Mouse (Mus musculus) liver, embryonic 13.5 days (tissue): ENCODE data around the gene 1810037I17Rik. TPM values are rescaled to one million over a fixed set of nuclear protein-coding genes. Genes with fewer than 3 reads are reported as not detected.

Experiments used
- ATAC-seq: fragments of 200-750 bp; cut with Nextera tagmentation; 2 replicates; pipeline ENCODE4 v1.8.0; 2017; ENCODE audit warnings: low read depth, mild to moderate bottlenecking, moderate number of reproducible peaks, moderate library complexity
- DNase-seq: peaks from one replicate; pipeline ENCODE4 v3.0.0; 2022
- H3K27ac ChIP-seq: fragments of 300-500 bp; sonication (generic); 2 replicates; pipeline ENCODE4 v1.5.1; 2015; ENCODE audit warnings: moderate library complexity, mild to moderate bottlenecking, inconsistent platforms
- H3K27me3 ChIP-seq: fragments of 300-500 bp; sonication (generic); 2 replicates; pipeline ENCODE4 v1.6.1; 2015; ENCODE audit warnings: mild to moderate bottlenecking, inconsistent platforms
- H3K36me3 ChIP-seq: fragments of 300-500 bp; sonication (generic); 2 replicates; pipeline ENCODE4 v1.6.1; 2015; ENCODE audit warnings: mild to moderate bottlenecking, inconsistent platforms
- H3K4me1 ChIP-seq: fragments of 300-500 bp; sonication (generic); replicated peaks from 2 replicates; pipeline ENCODE4 v1.6.1; 2015; ENCODE audit warnings: inconsistent platforms
- H3K4me2 ChIP-seq: fragments of 300-500 bp; sonication (generic); 2 replicates; pipeline ENCODE4 v1.6.1; 2015; ENCODE audit warnings: inconsistent platforms, mild to moderate bottlenecking, moderate library complexity
- H3K4me3 ChIP-seq: fragments of 300-500 bp; sonication (generic); replicated peaks from 2 replicates; pipeline ENCODE4 v1.5.1; 2015; ENCODE audit warnings: mild to moderate bottlenecking, inconsistent platforms
- H3K9ac ChIP-seq: fragments of 300-500 bp; sonication (generic); 2 replicates; pipeline ENCODE4 v1.6.1; 2015; ENCODE audit warnings: mild to moderate bottlenecking, inconsistent platforms
- H3K9me3 ChIP-seq: fragments of 300-500 bp; sonication (generic); replicated peaks from 2 replicates; pipeline ENCODE4 v1.6.1; 2016; ENCODE audit warnings: inconsistent platforms
- WGBS: fragments of 180-500 bp; shearing (Covaris S2); methylation state at CpG from one replicate; pipeline ENCODE4 v1.1.7; 2015; ENCODE audit not compliant: insufficient replicate concordance; 5-methylcytosine and 5-hydroxymethylcytosine counted together
- polyA plus RNA-seq: library from polyadenylated mRNA; unstranded; fragments of >200 nt; fragmentation: Nextera tagmentation; extraction: Ambion mirVana; gene quantifications from 2 replicates; pipeline ENCODE4 v1.2.1, GENCODE M21; 2015

The 1810037I17Rik gene
- polyA plus RNA-seq: 124 and 134 TPM in 2 replicates

DNA sequence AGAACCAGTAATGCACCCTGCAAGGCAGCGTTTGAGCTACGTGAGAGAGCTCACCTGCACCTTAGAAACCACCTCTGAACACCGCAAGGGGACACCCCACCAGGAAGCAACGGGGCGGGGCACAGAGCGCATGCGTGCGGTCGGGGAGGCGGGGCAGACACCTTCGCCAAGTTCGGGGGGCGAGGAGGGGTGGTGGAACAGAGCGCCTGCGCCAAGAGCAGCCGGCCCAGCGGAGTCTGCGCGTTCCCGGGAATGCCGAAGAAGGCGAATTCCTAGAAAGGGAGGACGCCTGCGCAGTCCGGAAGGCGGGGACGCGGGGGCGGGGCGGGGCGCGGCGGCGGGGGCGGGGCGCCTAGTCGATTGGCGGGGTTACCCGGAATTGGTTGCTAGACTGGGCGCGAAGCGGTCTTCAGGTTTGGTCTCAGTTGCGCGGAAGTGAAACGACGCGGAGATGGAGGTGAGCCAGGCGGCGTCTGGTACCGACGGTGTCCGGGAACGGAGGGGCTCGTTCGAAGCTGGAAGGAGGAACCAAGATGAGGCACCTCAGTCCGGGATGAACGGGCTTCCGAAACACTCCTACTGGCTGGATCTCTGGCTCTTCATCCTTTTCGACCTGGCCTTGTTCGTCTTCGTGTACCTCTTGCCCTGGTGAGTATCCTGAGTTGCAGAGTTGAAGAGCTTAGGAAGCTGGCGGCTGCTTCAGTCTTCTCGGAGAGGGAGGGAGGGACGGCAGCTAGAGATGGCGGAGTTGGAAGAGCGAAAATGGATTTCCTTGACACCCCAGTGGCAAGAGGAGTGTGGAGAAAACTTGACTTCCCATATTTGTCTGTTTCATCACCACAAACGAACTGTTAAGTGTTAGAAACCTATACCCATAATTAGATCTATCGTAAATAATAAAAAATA is at the start of gene 1810037I17Rik:
TSS of gene 1810037I17Rik (plus strand) at position 195 of the 906 bp plus-strand sequence.
- H3K4me1 ChIP-seq: peaks cover 46% of the 10 kb centered on the region
- H3K27ac ChIP-seq: peak within 1 kb of the TSS; percentile 91
- H3K9ac ChIP-seq: peak within 1 kb of the TSS; percentile 81

DNA sequence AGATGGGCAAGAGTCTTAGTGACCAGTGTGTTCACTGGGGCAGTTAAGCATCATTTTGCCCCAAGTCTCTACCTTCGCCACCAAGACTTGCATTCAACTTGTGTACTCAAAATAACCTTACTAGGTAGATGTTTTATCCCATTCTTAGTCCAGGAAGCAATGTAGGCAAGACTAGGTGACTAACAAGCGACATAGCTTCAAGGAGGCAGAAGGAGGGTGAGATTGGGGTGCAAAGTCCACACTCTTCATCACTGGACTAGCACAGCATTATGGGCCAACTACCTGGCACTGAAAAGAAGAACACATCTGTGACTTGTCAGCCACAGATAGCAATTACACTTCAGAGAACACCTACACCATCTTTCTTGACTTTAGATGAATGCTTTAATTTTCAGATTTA is 47.1 kb upstream of the 1810037I17Rik start:
- H3K27ac ChIP-seq: no peak overlapping the region
- no peaks in the 10 kb centered on the region for H3K36me3 ChIP-seq
- ATAC-seq: no peak
- no peaks in the 10 kb centered on the region for H3K4me1 ChIP-seq
- no peak for DNase-seq
- WGBS: 68% methylated on average over 2 of the region's 2 CpGs
- H3K9me3 ChIP-seq: no peaks in the 10 kb centered on the region
- no peak overlapping the region for H3K9ac ChIP-seq
- H3K27me3 ChIP-seq: no peaks in the 10 kb centered on the region
- no peak overlapping the region for H3K4me3 ChIP-seq
- H3K4me2 ChIP-seq: no peak overlapping the region

More for the DNA sequence above, at the start of gene 1810037I17Rik:
- peak within 1 kb of the TSS; percentile 79 for H3K4me2 ChIP-seq
- H3K36me3 ChIP-seq: peaks cover 14% of the 10 kb centered on the region
- ATAC-seq (peak; percentile 93), DNase-seq (peak; percentile 93)
- H3K4me3 ChIP-seq: peak within 1 kb of the TSS; percentile 74
- H3K9me3 ChIP-seq: no peaks in the 10 kb centered on the region
- H3K27me3 ChIP-seq: no peaks in the 10 kb centered on the region
- WGBS: 1% methylated on average over 67 of the region's 68 CpGs

DNA sequence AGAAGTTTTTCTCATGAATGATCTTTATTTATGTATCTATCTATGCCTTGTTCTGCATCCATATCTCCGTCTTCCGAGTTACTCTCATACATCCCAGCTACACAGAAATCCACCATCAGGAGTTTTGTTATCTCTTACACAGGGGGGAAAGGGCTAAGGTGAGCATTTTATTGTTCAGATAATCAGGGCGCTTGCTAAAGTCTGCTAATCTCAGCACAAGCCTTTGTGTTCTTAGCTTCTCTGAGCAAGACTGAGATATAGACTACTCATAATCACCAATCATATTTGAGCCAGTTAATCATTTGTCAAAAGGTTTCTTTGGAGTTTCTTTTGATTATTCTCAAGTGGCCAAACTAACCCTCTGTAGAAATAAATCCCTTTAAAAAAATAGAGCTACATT is 46.5 kb upstream of the 1810037I17Rik start:
- Histone ChIP-seq H3K27me3 (no peaks in the 10 kb centered on the region), H3K4me3 (no peak overlapping the region), H3K9ac (no peak overlapping the region), H3K4me1 (no peaks in the 10 kb centered on the region), H3K27ac (no peak overlapping the region), H3K9me3 (no peaks in the 10 kb centered on the region), H3K36me3 (no peaks in the 10 kb centered on the region), H3K4me2 (no peak overlapping the region)
- DNase-seq (no peak), ATAC-seq (no peak)
- WGBS: 68% methylated on average over 3 of the region's 3 CpGs

- Histone ChIP-seq H3K9ac (no peak overlapping the region), H3K27ac (no peak overlapping the region), H3K4me2 (no peak overlapping the region), H3K36me3 (no peaks in the 10 kb centered on the region), H3K9me3 (no peaks in the 10 kb centered on the region), H3K4me3 (no peak overlapping the region), H3K27me3 (no peaks in the 10 kb centered on the region), H3K4me1 (no peaks in the 10 kb centered on the region)
- ATAC-seq: no peak
- WGBS: 77% methylated on average over 8 of the region's 8 CpGs
- no peak for DNase-seq
Measured at GRCm38 (mm10) chr3:122878705-122879315, 45.2 kb upstream of the 1810037I17Rik start.

- H3K4me3 ChIP-seq: no peak overlapping the region
- DNase-seq (no peak), ATAC-seq (no peak)
- no peak overlapping the region for H3K27ac ChIP-seq
- H3K4me1 ChIP-seq: no peaks in the 10 kb centered on the region
- H3K9ac ChIP-seq: no peak overlapping the region
- WGBS: 50% methylated on average over 4 of the region's 4 CpGs
- no peak overlapping the region for H3K4me2 ChIP-seq
- H3K9me3 ChIP-seq: no peaks in the 10 kb centered on the region
- no peaks in the 10 kb centered on the region for H3K36me3 ChIP-seq
- H3K27me3 ChIP-seq: no peaks in the 10 kb centered on the region
Measured at GRCm38 (mm10) chr3:122887505-122888301, 36.3 kb upstream of the 1810037I17Rik start.

GRCm38 (mm10) chr3:122888371-122888819 is 35.6 kb upstream of the 1810037I17Rik start:
- Histone ChIP-seq H3K36me3 (no peaks in the 10 kb centered on the region), H3K27me3 (no peaks in the 10 kb centered on the region), H3K4me2 (no peak overlapping the region), H3K4me1 (no peaks in the 10 kb centered on the region), H3K27ac (no peak overlapping the region), H3K4me3 (no peak overlapping the region), H3K9ac (no peak overlapping the region), H3K9me3 (no peaks in the 10 kb centered on the region)
- 61% methylated on average over 5 of the region's 5 CpGs for WGBS
- DNase-seq (no peak), ATAC-seq (no peak)

GRCm38 (mm10) chr3:122894772-122895171 is 29.2 kb upstream of the 1810037I17Rik start, which contains the start of gene Fabp2:
Gene Fabp2 (plus strand): TSS chr3:122895072.
- H3K4me3 ChIP-seq: no peak within 1 kb of the TSS
- no peaks in the 10 kb centered on the region for H3K27me3 ChIP-seq
- no peaks in the 10 kb centered on the region for H3K4me1 ChIP-seq
- no peaks in the 10 kb centered on the region for H3K9me3 ChIP-seq
- ATAC-seq (no peak), DNase-seq (no peak)
- no peak within 1 kb of the TSS for H3K4me2 ChIP-seq
- H3K27ac ChIP-seq: no peak within 1 kb of the TSS
- no peak within 1 kb of the TSS for H3K9ac ChIP-seq
- WGBS: 77% methylated on average over 3 of the region's 3 CpGs
- no peaks in the 10 kb centered on the region for H3K36me3 ChIP-seq

DNA sequence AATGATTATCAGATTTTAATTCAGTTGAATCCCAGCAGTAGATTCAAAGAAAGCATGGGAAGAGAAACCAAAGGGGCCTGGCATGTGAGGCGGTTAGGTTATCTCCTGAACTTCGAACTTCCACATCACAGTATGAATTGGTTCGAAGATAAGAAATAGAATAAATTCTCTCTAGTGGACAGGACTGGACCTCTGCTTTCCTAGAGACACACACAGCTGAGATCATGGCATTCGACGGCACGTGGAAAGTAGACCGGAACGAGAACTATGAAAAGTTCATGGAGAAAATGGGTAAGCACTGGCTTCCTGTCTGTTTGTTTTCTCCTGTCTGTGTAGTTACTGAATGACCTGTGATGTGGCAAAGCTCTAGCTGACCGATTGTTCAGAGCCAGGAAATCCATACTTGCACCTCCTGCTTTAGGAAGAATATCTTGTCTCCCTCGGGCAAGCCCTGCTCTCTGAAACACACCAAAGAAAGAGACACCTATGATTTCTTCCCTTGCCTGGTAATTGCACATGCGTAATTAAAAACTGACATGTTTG is 28.7 kb upstream of the 1810037I17Rik start:
- H3K4me1 ChIP-seq: no peaks in the 10 kb centered on the region
- 63% methylated on average over 11 of the region's 11 CpGs for WGBS
- H3K36me3 ChIP-seq: no peaks in the 10 kb centered on the region
- no peaks in the 10 kb centered on the region for H3K27me3 ChIP-seq
- H3K9ac ChIP-seq: no peak overlapping the region
- no peak overlapping the region for H3K4me2 ChIP-seq
- no peak overlapping the region for H3K4me3 ChIP-seq
- H3K27ac ChIP-seq: no peak overlapping the region
- ATAC-seq (no peak), DNase-seq (no peak)
- no peaks in the 10 kb centered on the region for H3K9me3 ChIP-seq

- Histone ChIP-seq H3K36me3 (no peaks in the 10 kb centered on the region), H3K4me1 (no peaks in the 10 kb centered on the region), H3K4me2 (no peak overlapping the region), H3K27me3 (no peaks in the 10 kb centered on the region), H3K27ac (no peak overlapping the region), H3K9ac (no peak overlapping the region), H3K9me3 (no peaks in the 10 kb centered on the region), H3K4me3 (no peak overlapping the region)
- DNase-seq (no peak), ATAC-seq (no peak)
- 48% methylated on average over 6 of the region's 6 CpGs for WGBS
Measured at GRCm38 (mm10) chr3:122898254-122898653, 25.7 kb upstream of the 1810037I17Rik start.

GRCm38 (mm10) chr3:122903746-122904433 is 20.1 kb upstream of the 1810037I17Rik start:
- Histone ChIP-seq H3K27me3 (no peaks in the 10 kb centered on the region), H3K4me3 (no peak overlapping the region), H3K9ac (no peak overlapping the region), H3K4me2 (no peak overlapping the region), H3K9me3 (no peaks in the 10 kb centered on the region), H3K27ac (no peak overlapping the region), H3K36me3 (no peaks in the 10 kb centered on the region), H3K4me1 (no peaks in the 10 kb centered on the region)
- WGBS: 33% methylated on average over 12 of the region's 12 CpGs
- DNase-seq: no peak
- no peak for ATAC-seq
